Mouse (Mus musculus) forebrain, postnatal 0 days (tissue): ENCODE measurements around the gene Fam122a. TPM values are rescaled to one million over a fixed set of nuclear protein-coding genes. Genes with fewer than 3 reads are reported as not detected.

Source experiments
- ATAC-seq: fragments of 200-750 bp; cut with Nextera tagmentation; 2 replicates; pipeline ENCODE4 v1.8.0; 2017; ENCODE audit warnings: mild to moderate bottlenecking, moderate library complexity
- DNase-seq: peaks from one replicate; pipeline ENCODE4 v3.0.0-alpha.2; 2015
- H3K27ac ChIP-seq: fragments of 300-500 bp; sonication (generic); 2 replicates; pipeline ENCODE4 v1.5.1; 2014; ENCODE audit warnings: low read depth, mild to moderate bottlenecking, antibody characterized with exemption, low read length, moderate library complexity, mixed read lengths
- H3K27me3 ChIP-seq: fragments of 300-500 bp; sonication (generic); 2 replicates; pipeline ENCODE4 v1.6.1; 2014; ENCODE audit warnings: mild to moderate bottlenecking, low read length, mixed read lengths; ENCODE audit not compliant: insufficient read depth
- H3K36me3 ChIP-seq: fragments of 300-500 bp; sonication (generic); 2 replicates; pipeline ENCODE4 v1.6.1; 2014; ENCODE audit warnings: mild to moderate bottlenecking, moderate library complexity; ENCODE audit not compliant: insufficient read depth
- H3K4me1 ChIP-seq: fragments of 300-500 bp; sonication (generic); 2 replicates; pipeline ENCODE4 v1.6.1; 2014; ENCODE audit warnings: antibody characterized with exemption; ENCODE audit not compliant: insufficient read depth
- H3K4me2 ChIP-seq: fragments of 300-500 bp; sonication (generic); 2 replicates; pipeline ENCODE4 v1.6.1; 2014; ENCODE audit warnings: low read depth, mild to moderate bottlenecking, moderate library complexity
- H3K4me3 ChIP-seq: fragments of 300-500 bp; sonication (generic); 2 replicates; pipeline ENCODE4 v1.5.1; 2014; ENCODE audit warnings: low read depth, low read length, mixed read lengths
- H3K9ac ChIP-seq: fragments of 300-500 bp; sonication (generic); 2 replicates; pipeline ENCODE4 v1.6.1; 2014; ENCODE audit warnings: mild to moderate bottlenecking
- H3K9me3 ChIP-seq: fragments of 300-500 bp; sonication (generic); 2 replicates; pipeline ENCODE4 v1.6.1; 2016; ENCODE audit warnings: low read length
- CTCF ChIP-seq: sonication (generic); IDR thresholded peaks from 2 replicates; pipeline ENCODE4 v1.5.1; 2016; ENCODE audit warnings: antibody characterized with exemption, control low read depth, low read depth
- WGBS: fragments of 180-500 bp; shearing (Covaris S2); extraction: QIAGEN DNeasy Blood & Tissue Kit; methylation state at CpG from one replicate; pipeline ENCODE4 v1.1.7; 2014; 5-methylcytosine and 5-hydroxymethylcytosine counted together
- polyA plus RNA-seq: library from polyadenylated mRNA; unstranded; fragments of >200 nt; fragmentation: Nextera tagmentation; extraction: Ambion mirVana; gene quantifications from 2 replicates; pipeline ENCODE4 v1.2.1, GENCODE M21; 2015
- total RNA-seq: library from RNA; depleted of rRNA; stranded (reverse); fragments of >200 nt; gene quantifications from 2 replicates; pipeline ENCODE4 v1.2.3, GENCODE M21; 2014

The Fam122a gene
- total and polyA plus RNA-seq, 2 experiments from 2014 or later, result 26.0 to 56.4 TPM

DNA sequence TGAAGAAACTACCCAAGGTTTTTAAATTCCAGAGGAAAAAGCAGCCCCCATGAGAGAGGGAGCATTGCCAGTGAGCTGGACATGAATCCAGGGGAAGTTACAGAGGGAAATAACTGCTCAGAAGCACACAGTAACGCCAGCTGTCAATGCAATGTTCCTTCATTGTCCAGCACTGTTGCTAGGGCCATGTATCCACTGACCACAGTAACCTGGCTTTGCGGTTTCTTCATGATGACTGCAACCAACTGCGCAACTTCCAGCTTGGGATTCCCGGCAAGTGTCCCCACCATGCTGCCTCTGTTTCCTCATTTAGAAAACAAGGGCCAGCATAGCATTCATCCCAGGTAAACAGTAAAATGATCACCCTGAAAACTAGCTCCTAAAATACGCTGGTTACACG is 5.6 kb downstream of the Fam122a start:
- Histone ChIP-seq H3K27me3 (no peaks in the 10 kb centered on the region), H3K9ac (no peak overlapping the region), H3K27ac (no peak overlapping the region), H3K4me1 (peaks cover 3% of the 10 kb centered on the region; the same call in 1 of the 2 replicates), H3K4me3 (no peak overlapping the region), H3K36me3 (no peaks in the 10 kb centered on the region), H3K9me3 (no peaks in the 10 kb centered on the region), H3K4me2 (no peak overlapping the region)
- ATAC-seq, result no peak
- 91% methylated on average over 6 of the region's 6 CpGs for WGBS
- no peak for DNase-seq
- TF ChIP-seq CTCF, result no peak

DNA sequence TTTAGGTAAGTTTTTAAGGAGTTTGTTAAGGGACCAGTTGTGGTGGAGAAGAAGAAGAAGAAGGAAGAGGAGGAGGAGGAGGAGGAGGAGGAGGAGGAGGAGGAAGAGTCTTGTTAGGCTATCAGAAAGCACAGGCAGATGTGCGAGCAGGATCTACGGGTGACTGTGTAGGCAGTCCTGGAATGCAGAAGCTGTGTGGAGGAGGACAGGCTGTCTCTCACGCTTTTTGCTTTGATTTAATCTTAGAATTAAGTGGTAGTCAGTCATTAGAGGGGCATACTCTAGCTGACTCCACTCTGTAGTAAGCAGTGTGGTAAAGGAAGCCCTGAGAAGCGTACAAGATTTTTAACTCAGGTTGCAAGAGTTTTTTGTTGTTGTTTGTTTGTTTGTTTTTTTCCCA is 7.9 kb downstream of the Fam122a start:
- Histone ChIP-seq H3K9me3 (no peaks in the 10 kb centered on the region), H3K36me3 (no peaks in the 10 kb centered on the region), H3K27me3 (no peaks in the 10 kb centered on the region), H3K9ac (no peak overlapping the region), H3K27ac (no peak overlapping the region), H3K4me3 (no peak overlapping the region), H3K4me2 (no peak overlapping the region), H3K4me1 (no peaks in the 10 kb centered on the region)
- WGBS, result 76% methylated on average over 4 of the region's 4 CpGs
- TF ChIP-seq CTCF, result no peak
- no peak for ATAC-seq
- DNase-seq, result no peak

DNA sequence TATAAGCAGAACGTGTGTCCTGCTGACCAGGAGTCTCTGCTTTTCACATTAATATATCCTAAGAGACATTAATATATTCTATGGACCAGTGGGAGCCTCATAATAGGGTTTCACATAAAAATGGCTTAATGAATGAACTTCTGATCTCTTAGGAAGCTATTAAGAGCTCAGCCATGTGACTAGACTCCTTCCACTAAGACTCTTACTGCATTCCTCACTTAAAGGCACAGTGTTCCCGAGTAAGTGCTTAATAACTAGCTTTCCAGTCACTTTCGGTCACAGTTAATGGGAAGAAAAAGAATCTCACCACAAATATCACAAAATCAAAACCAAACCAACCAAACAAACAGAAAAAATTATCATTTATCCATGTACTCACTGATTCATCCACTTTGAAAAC is 8.5 kb downstream of the Fam122a start:
- Histone ChIP-seq H3K9ac (no peak overlapping the region), H3K36me3 (no peaks in the 10 kb centered on the region), H3K27ac (no peak overlapping the region), H3K9me3 (no peaks in the 10 kb centered on the region), H3K4me3 (no peak overlapping the region), H3K4me2 (no peak overlapping the region), H3K27me3 (no peaks in the 10 kb centered on the region), H3K4me1 (no peaks in the 10 kb centered on the region)
- WGBS, result 65% methylated on average over 3 of the region's 3 CpGs
- ATAC-seq, result no peak
- no peak for DNase-seq
- TF ChIP-seq CTCF, result no peak

DNA sequence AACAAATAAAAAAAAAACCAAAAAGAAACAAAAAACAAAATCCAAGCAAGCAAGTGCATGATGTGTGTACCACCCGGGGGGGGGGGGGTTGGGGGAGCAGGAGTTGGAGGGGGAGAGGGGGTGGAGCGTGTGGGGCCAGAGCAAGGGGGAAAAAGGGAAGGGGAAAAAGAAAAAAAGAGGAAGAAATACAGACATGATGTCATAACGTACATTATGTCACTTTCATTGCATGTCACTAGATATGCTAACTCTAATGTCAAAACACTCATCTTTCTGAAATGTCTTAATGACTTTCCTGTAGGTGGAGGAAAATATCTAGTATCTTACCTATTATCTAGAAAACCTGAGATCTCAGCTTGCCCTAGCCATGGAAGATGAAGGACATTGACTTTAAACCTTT is 14.1 kb downstream of the Fam122a start:
- 85% methylated on average over 3 of the region's 3 CpGs for WGBS

DNA sequence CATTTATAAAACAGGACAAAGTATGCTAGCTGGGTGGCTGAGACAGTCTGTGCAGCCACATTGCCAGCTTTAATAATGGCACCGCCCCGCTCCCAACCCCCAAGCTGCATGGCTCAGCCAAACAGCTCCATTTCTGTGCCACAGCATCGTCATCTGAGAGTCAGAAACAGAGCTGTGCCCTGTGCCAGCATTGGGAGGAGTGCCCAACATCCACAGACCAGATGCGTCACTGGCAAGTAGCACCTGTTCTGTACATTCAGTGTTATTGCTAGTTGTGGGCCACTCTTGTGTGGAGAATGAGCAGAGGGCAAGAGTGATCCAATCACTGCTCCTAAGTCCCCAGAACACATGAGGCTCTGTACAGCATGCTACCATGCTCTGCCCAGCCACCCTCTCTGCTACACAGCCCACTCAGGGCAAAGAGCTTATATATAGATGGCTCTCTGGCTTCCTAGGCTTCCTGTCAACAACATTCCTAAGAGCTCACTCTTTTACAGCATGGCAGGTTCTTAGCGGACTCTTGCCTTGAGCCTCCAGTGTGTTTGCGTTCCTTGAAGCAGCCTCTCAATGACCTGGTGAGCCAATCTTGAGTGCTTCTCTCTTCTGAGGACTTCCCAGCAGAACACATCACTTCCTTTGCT is 20.4 kb downstream of the Fam122a start:
- no peak for TF ChIP-seq CTCF
- H3K27me3 ChIP-seq, result no peaks in the 10 kb centered on the region
- no peak overlapping the region for H3K9ac ChIP-seq
- no peak overlapping the region for H3K27ac ChIP-seq
- no peak for ATAC-seq
- no peaks in the 10 kb centered on the region for H3K36me3 ChIP-seq
- 70% methylated on average over 6 of the region's 6 CpGs for WGBS
- peak; percentile 43 for DNase-seq
- H3K4me3 ChIP-seq, result no peak overlapping the region
- no peaks in the 10 kb centered on the region for H3K9me3 ChIP-seq
- H3K4me2 ChIP-seq, result no peak overlapping the region
- peaks cover 11% of the 10 kb centered on the region; the same call in 1 of the 2 replicates for H3K4me1 ChIP-seq

More for the DNA sequence above, 14.1 kb downstream of the Fam122a start:
- Histone ChIP-seq H3K4me2 (no peak overlapping the region), H3K36me3 (no peaks in the 10 kb centered on the region), H3K27ac (no peak overlapping the region), H3K9ac (no peak overlapping the region), H3K4me3 (no peak overlapping the region), H3K9me3 (no peaks in the 10 kb centered on the region), H3K27me3 (no peaks in the 10 kb centered on the region), H3K4me1 (no peaks in the 10 kb centered on the region)
- ATAC-seq, result no peak
- DNase-seq, result no peak
- no peak for TF ChIP-seq CTCF

DNA sequence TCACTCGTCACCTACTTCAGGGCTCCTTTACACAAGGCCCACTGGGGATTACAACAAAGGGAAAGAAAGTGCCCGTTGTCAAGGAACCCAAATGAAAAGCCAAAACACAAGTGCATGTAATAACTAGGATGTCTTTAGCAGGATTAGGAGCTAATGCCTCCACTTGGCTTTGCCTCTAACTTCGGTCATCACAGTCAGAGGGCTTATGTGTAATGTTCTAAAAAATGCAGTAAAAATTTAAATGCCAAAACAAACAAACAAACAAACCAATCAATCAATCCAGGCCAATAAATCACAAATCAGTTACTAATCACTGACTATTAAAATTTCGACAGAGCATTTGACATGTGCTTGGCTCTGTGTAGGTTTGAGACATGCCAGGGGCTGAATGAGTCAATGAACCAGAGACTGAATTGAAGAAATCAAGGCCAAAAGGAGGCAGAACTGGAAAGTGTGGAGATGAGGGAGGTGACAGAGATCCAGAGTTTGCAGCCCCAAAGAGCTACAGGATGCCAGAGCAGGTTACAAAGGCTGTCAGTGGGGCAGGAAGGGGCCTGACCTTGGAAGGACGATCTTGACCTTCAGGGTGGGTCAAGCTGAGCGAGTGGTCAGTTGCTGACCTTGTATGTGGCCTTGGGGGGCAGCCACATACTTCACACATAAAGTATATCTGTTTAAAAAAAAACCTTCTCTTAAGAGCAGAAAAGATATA is 21.8 kb downstream of the Fam122a start:
- no peak for TF ChIP-seq CTCF
- Histone ChIP-seq H3K4me2 (no peak overlapping the region), H3K9ac (no peak overlapping the region), H3K27me3 (no peaks in the 10 kb centered on the region), H3K27ac (no peak overlapping the region), H3K9me3 (no peaks in the 10 kb centered on the region), H3K36me3 (no peaks in the 10 kb centered on the region), H3K4me1 (peaks cover 11% of the 10 kb centered on the region; the same call in 1 of the 2 replicates), H3K4me3 (no peak overlapping the region)
- ATAC-seq (no peak), DNase-seq (no peak)
- WGBS, result 74% methylated on average over 6 of the region's 6 CpGs

DNA sequence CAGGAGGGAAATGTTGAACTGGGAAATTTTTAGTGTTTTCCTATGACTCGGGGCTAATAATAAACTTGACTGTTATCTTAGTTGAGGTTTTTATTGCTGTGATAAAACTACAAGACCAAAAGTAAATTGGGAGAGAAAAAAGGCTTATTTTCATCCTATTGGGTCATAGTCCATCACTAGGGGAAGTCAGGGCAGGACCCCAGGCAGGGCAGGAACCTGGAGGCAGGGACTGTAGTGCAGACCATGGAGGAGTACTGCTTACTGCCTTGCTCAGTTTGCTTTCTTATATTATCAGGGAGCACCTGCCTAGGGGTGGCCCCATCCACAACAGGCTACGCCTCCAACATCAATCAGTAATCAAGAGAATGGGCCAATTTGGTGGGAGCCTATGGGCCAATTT is 22.7 kb downstream of the Fam122a start:
- Histone ChIP-seq H3K27ac (0 out of 2 replicates have a peak overlapping the region, but pooled peaks have one; percentile 64), H3K4me3 (no peak overlapping the region), H3K4me1 (peaks cover 11% of the 10 kb centered on the region; the same call in 1 of the 2 replicates), H3K36me3 (no peaks in the 10 kb centered on the region), H3K27me3 (no peaks in the 10 kb centered on the region), H3K4me2 (no peak overlapping the region), H3K9me3 (no peaks in the 10 kb centered on the region), H3K9ac (no peak overlapping the region)
- WGBS, result 94% methylated on average over 2 of the region's 2 CpGs
- no peak for TF ChIP-seq CTCF
- DNase-seq, result no peak
- no peak for ATAC-seq
